Mouse (Mus musculus) lung, adult 2 months (tissue): ENCODE measurements around the gene Phf3. TPM values are rescaled to one million over a fixed set of nuclear protein-coding genes. Genes with fewer than 3 reads are reported as not detected.

Experiments used
- DNase-seq: peaks from one replicate; pipeline ENCODE4 v3.0.0; 2022
- H3K4me1 ChIP-seq: fragments of 200-500 bp; 2 replicates; pipeline ENCODE4 v1.6.1; 2011; ENCODE audit warnings: low read length; ENCODE audit not compliant: control insufficient read depth, insufficient read depth
- H3K4me3 ChIP-seq: fragments of 200-500 bp; replicated peaks from 2 replicates; pipeline ENCODE3; 2011; ENCODE audit warnings: low read depth, mild to moderate bottlenecking, control low read depth, low read length; ENCODE audit errors: extremely low read depth
- CTCF ChIP-seq: fragments of 200-500 bp; IDR thresholded peaks from 2 replicates; pipeline ENCODE4 v1.5.1; 2011; ENCODE audit warnings: mild to moderate bottlenecking, low read length, control low read depth; ENCODE audit not compliant: insufficient read depth
- POLR2A ChIP-seq: fragments of 200-500 bp; IDR thresholded peaks from 2 replicates; pipeline ENCODE4 v1.6.1; 2011; ENCODE audit warnings: low read depth, mild to moderate bottlenecking, control low read depth, low read length, borderline replicate concordance; ENCODE audit errors: extremely low read depth
- WGBS: fragments of 180-500 bp; shearing (Covaris S2); methylation state at CpG from one replicate; pipeline ENCODE4 v1.1.7; 2018; 5-methylcytosine and 5-hydroxymethylcytosine counted together
- polyA plus RNA-seq: library from polyadenylated mRNA; depleted of rRNA; stranded (reverse); fragments of >200 nt; gene quantifications from 2 replicates; pipeline ENCODE4 v1.2.3, GENCODE M21; 2012

Gene Phf3
- polyA plus RNA-seq, 1 experiment = 22.6 TPM

GRCm38 (mm10) chr1:30799277-30799834 is 74.4 kb downstream of the Phf3 start:
- no peak for TF ChIP-seq POLR2A
- no peak for TF ChIP-seq CTCF
- 65% methylated on average over 6 of the region's 6 CpGs for WGBS
- no peak for DNase-seq
- Histone ChIP-seq H3K4me1 (no peaks in the 10 kb centered on the region), H3K4me3 (no peak overlapping the region)

GRCm38 (mm10) chr1:30794606-30795005 is 79.1 kb downstream of the Phf3 start:
- Histone ChIP-seq H3K4me3 (no peak overlapping the region), H3K4me1 (no peaks in the 10 kb centered on the region)
- WGBS = 79% methylated on average over 5 of the region's 5 CpGs
- TF ChIP-seq POLR2A (no peak), CTCF (no peak)
- no peak for DNase-seq

- DNase-seq = no peak
- 54% methylated on average over 7 of the region's 7 CpGs for WGBS
- TF ChIP-seq POLR2A (no peak), CTCF (no peak)
These were observed 80.3 kb downstream of the Phf3 start for GRCm38 (mm10) chr1:30793357-30793883.

GRCm38 (mm10) chr1:30792935-30793334 is 80.8 kb downstream of the Phf3 start:
- TF ChIP-seq POLR2A (no peak), CTCF (no peak)
- Histone ChIP-seq H3K4me1 (no peaks in the 10 kb centered on the region), H3K4me3 (no peak overlapping the region)
- 35% methylated on average over 5 of the region's 5 CpGs for WGBS
- no peak for DNase-seq

More at GRCm38 (mm10) chr1:30793357-30793883, 80.3 kb downstream of the Phf3 start:
- Histone ChIP-seq H3K4me1 (no peaks in the 10 kb centered on the region), H3K4me3 (no peak overlapping the region)

GRCm38 (mm10) chr1:30790220-30790619 is 83.5 kb downstream of the Phf3 start:
- Histone ChIP-seq H3K4me3 (no peak overlapping the region), H3K4me1 (no peaks in the 10 kb centered on the region)
- 72% methylated on average over 1 of the region's 1 CpGs for WGBS
- TF ChIP-seq CTCF = no peak
- no peak for TF ChIP-seq POLR2A
- DNase-seq = no peak

GRCm38 (mm10) chr1:30789689-30790088 is 84.0 kb downstream of the Phf3 start:
- 59% methylated on average over 1 of the region's 1 CpGs for WGBS
- TF ChIP-seq POLR2A (no peak), CTCF (no peak)
- no peak for DNase-seq
- Histone ChIP-seq H3K4me3 (no peak overlapping the region), H3K4me1 (no peaks in the 10 kb centered on the region)

GRCm38 (mm10) chr1:30789001-30789400 is 84.7 kb downstream of the Phf3 start:
- H3K4me1 ChIP-seq = no peaks in the 10 kb centered on the region
- no peak for DNase-seq
- 54% methylated on average over 2 of the region's 2 CpGs for WGBS
- no peak overlapping the region for H3K4me3 ChIP-seq
- no peak for TF ChIP-seq CTCF
- TF ChIP-seq POLR2A = no peak

- WGBS = 82% methylated on average over 9 of the region's 9 CpGs
- Histone ChIP-seq H3K4me1 (no peaks in the 10 kb centered on the region), H3K4me3 (no peak overlapping the region)
- no peak for DNase-seq
- no peak for TF ChIP-seq POLR2A
- no peak for TF ChIP-seq CTCF
These were observed 87.1 kb downstream of the Phf3 start for GRCm38 (mm10) chr1:30786583-30786982.

- no peak for DNase-seq
- no peak for TF ChIP-seq POLR2A
- TF ChIP-seq CTCF = no peak
- H3K4me1 ChIP-seq = no peaks in the 10 kb centered on the region
- WGBS = 73% methylated on average over 6 of the region's 6 CpGs
- H3K4me3 ChIP-seq = no peak overlapping the region
These were observed 90.0 kb downstream of the Phf3 start for GRCm38 (mm10) chr1:30783741-30784140.

GRCm38 (mm10) chr1:30780293-30780692 is 93.4 kb downstream of the Phf3 start:
- peak; percentile 27 for DNase-seq
- H3K4me1 ChIP-seq = no peaks in the 10 kb centered on the region
- H3K4me3 ChIP-seq = no peak overlapping the region
- 39% methylated on average over 6 of the region's 6 CpGs for WGBS
- TF ChIP-seq CTCF (no peak), POLR2A (no peak)

GRCm38 (mm10) chr1:30779562-30779961 is 94.2 kb downstream of the Phf3 start:
- TF ChIP-seq CTCF (no peak), POLR2A (no peak)
- H3K4me1 ChIP-seq = no peaks in the 10 kb centered on the region
- 64% methylated on average over 3 of the region's 3 CpGs for WGBS
- no peak for DNase-seq
- H3K4me3 ChIP-seq = no peak overlapping the region
